Mouse (Mus musculus) heart, embryonic 16.5 days (tissue): Measurements from ENCODE around the gene Akr1c6. TPM values are rescaled to one million over a fixed set of nuclear protein-coding genes. Genes with fewer than 3 reads are reported as not detected.

Experiments
- ATAC-seq: fragments of 200-750 bp; cut with Nextera tagmentation; replicated peaks from 2 replicates; pipeline ENCODE4 v1.8.0; 2017; ENCODE audit warnings: moderate number of reproducible peaks; ENCODE audit not compliant: insufficient read depth, low FRiP score; ENCODE audit errors: extremely low read depth
- H3K27ac ChIP-seq: fragments of 300-500 bp; sonication (generic); 2 replicates; pipeline ENCODE4 v1.5.1; 2014; ENCODE audit warnings: mild to moderate bottlenecking, low read length, control low read depth, moderate library complexity
- H3K27me3 ChIP-seq: fragments of 300-500 bp; sonication (generic); 2 replicates; pipeline ENCODE4 v1.6.1; 2014; ENCODE audit warnings: low read length, mixed read lengths; ENCODE audit not compliant: control insufficient read depth, insufficient read depth
- H3K36me3 ChIP-seq: fragments of 300-500 bp; sonication (generic); 2 replicates; pipeline ENCODE4 v1.6.1; 2014; ENCODE audit not compliant: control insufficient read depth, insufficient read depth
- H3K4me1 ChIP-seq: fragments of 300-500 bp; sonication (generic); 2 replicates; pipeline ENCODE4 v1.6.1; 2014; ENCODE audit warnings: low read length, mixed read lengths; ENCODE audit not compliant: control insufficient read depth, insufficient read depth
- H3K4me2 ChIP-seq: fragments of 300-500 bp; sonication (generic); 2 replicates; pipeline ENCODE4 v1.6.1; 2014; ENCODE audit warnings: low read depth, mild to moderate bottlenecking, control low read depth, low read length
- H3K4me3 ChIP-seq: fragments of 300-500 bp; sonication (generic); 2 replicates; pipeline ENCODE4 v1.5.1; 2014; ENCODE audit warnings: mild to moderate bottlenecking, control low read depth, low read length
- H3K9ac ChIP-seq: fragments of 300-500 bp; sonication (generic); 2 replicates; pipeline ENCODE4 v1.6.1; 2014; ENCODE audit warnings: low read length, control low read depth
- H3K9me3 ChIP-seq: fragments of 300-500 bp; sonication (generic); replicated peaks from 2 replicates; pipeline ENCODE4 v1.6.1; 2016; ENCODE audit warnings: low read length; ENCODE audit not compliant: control insufficient read depth
- WGBS: fragments of 180-500 bp; shearing (Covaris S2); extraction: QIAGEN DNeasy Blood & Tissue Kit; methylation state at CpG from one replicate; pipeline ENCODE4 v1.1.7; 2014; 5-methylcytosine and 5-hydroxymethylcytosine counted together
- polyA plus RNA-seq: library from polyadenylated mRNA; unstranded; fragments of >200 nt; fragmentation: Nextera tagmentation; extraction: Ambion mirVana; gene quantifications from 2 replicates; pipeline ENCODE4 v1.2.1, GENCODE M21; 2015

Akr1c6 gene
- polyA plus RNA-seq, 1 experiment from 2014 or later: not detected

- no peak overlapping the region for H3K9ac ChIP-seq
- ATAC-seq: no peak
- WGBS: 87% methylated on average over 2 of the region's 2 CpGs
These were observed 5.5 kb upstream of the Akr1c6 start for GRCm38 (mm10) chr13:4428558-4428957.

GRCm38 (mm10) chr13:4429034-4429433 is 5.1 kb upstream of the Akr1c6 start:
- Histone ChIP-seq H3K4me1 (no peaks in the 10 kb centered on the region), H3K4me2 (no peak overlapping the region), H3K9me3 (no peaks in the 10 kb centered on the region), H3K9ac (no peak overlapping the region), H3K4me3 (no peak overlapping the region), H3K27me3 (no peaks in the 10 kb centered on the region), H3K36me3 (no peaks in the 10 kb centered on the region), H3K27ac (no peak overlapping the region)
- ATAC-seq: no peak
- 63% methylated on average over 2 of the region's 2 CpGs for WGBS

More at GRCm38 (mm10) chr13:4428558-4428957, 5.5 kb upstream of the Akr1c6 start:
- H3K4me3 ChIP-seq: no peak overlapping the region
- H3K36me3 ChIP-seq: no peaks in the 10 kb centered on the region
- no peaks in the 10 kb centered on the region for H3K9me3 ChIP-seq
- H3K27me3 ChIP-seq: no peaks in the 10 kb centered on the region
- no peak overlapping the region for H3K4me2 ChIP-seq
- no peak overlapping the region for H3K27ac ChIP-seq
- no peaks in the 10 kb centered on the region for H3K4me1 ChIP-seq

- ATAC-seq: no peak
- Histone ChIP-seq H3K4me3 (no peak overlapping the region), H3K9me3 (no peaks in the 10 kb centered on the region), H3K4me2 (no peak overlapping the region), H3K27me3 (no peaks in the 10 kb centered on the region), H3K27ac (no peak overlapping the region), H3K9ac (no peak overlapping the region), H3K4me1 (no peaks in the 10 kb centered on the region), H3K36me3 (no peaks in the 10 kb centered on the region)
- whole genome bisulfite sequencing: 71% methylated on average over 1 of the region's 1 CpGs
These were observed 3.0 kb upstream of the Akr1c6 start for GRCm38 (mm10) chr13:4431129-4431528.

- no peaks in the 10 kb centered on the region for H3K27me3 ChIP-seq
- H3K9ac ChIP-seq: no peak overlapping the region
- H3K36me3 ChIP-seq: no peaks in the 10 kb centered on the region
- no peaks in the 10 kb centered on the region for H3K9me3 ChIP-seq
- H3K4me2 ChIP-seq: no peak overlapping the region
- H3K27ac ChIP-seq: no peak overlapping the region
- no peaks in the 10 kb centered on the region for H3K4me1 ChIP-seq
- WGBS: 84% methylated on average over 2 of the region's 2 CpGs
- ATAC-seq: no peak
- H3K4me3 ChIP-seq: no peak overlapping the region
These were observed 31.5 kb downstream of the Akr1c6 start for GRCm38 (mm10) chr13:4465641-4466040.

GRCm38 (mm10) chr13:4467896-4468295 is 33.8 kb downstream of the Akr1c6 start:
- Histone ChIP-seq H3K9ac (no peak overlapping the region), H3K36me3 (no peaks in the 10 kb centered on the region), H3K4me3 (no peak overlapping the region), H3K4me1 (no peaks in the 10 kb centered on the region), H3K27ac (no peak overlapping the region), H3K27me3 (no peaks in the 10 kb centered on the region), H3K9me3 (no peaks in the 10 kb centered on the region), H3K4me2 (no peak overlapping the region)
- ATAC-seq: no peak
- 71% methylated on average over 1 of the region's 1 CpGs for WGBS

Other genes with a start within 250 kb of the Akr1c6 start
- 17.0 and 30.7 TPM in 2 replicates for gene Akr1c13, start 243.2 kb upstream of the Akr1c6 start, polyA plus RNA-seq
- 1.4 and 2.2 TPM in 2 replicates for gene Akr1c19, start 205.6 kb upstream of the Akr1c6 start, polyA plus RNA-seq
- gene Akr1c12, start 154.9 kb upstream of the Akr1c6 start, polyA plus RNA-seq: 3.2 and 7.0 TPM in 2 replicates
- not detected in 2 replicates for gene Akr1c20, start 89.0 kb downstream of the Akr1c6 start, polyA plus RNA-seq
- gene Akr1c21, start 139.8 kb downstream of the Akr1c6 start, polyA plus RNA-seq: not detected in 2 replicates
- gene Akr1e1, start 174.9 kb downstream of the Akr1c6 start, polyA plus RNA-seq: 42.2 and 47.6 TPM in 2 replicates